Mouse (Mus musculus): ENCODE results near the gene Gm20517.

Gm20517 gene

DNA sequence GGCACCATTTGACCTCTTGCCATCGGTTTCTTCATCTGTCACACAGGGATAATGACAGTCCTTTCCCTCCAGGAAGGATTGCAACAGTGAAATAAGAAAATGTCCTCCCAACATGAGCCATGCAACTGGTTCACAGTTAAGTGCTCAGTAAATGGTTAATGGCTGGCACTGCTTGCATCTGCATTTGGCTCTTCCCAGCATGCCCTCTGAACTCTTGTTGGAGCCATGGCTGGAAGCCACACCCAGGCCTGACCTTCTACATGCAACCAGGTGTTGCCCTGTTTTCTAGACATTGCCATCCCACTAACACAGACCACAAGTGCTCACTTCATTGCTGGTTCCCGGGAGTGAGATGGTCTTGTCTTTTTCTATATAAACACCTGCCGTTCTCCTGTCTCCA lies 96.6 kb downstream of the Gm20517 start:
- no peak for DNase-seq (ENCODE audit: low spot score in 2 of 2)

DNA sequence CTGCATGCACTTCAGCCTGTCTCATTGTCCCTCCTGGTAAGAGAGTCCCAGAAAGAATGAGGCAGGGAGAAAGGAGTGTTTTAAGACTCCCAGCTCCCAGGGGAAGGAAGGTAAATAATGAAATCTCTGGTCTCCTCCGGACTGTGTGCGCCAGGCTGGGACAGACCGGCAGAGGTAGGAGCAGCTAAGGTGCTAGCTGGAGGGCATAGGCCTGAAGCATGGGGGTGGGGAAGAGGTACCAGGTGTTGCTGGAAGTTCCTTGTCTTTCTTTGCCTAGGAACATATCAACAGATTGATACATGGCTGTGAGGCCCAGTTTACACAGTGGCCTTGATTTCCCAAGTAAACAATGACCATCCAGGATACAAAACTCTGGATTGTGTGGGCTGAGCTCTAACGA lies 97.6 kb downstream of the Gm20517 start:
- no peak for DNase-seq (ENCODE audit: low spot score in 2 of 2)

DNA sequence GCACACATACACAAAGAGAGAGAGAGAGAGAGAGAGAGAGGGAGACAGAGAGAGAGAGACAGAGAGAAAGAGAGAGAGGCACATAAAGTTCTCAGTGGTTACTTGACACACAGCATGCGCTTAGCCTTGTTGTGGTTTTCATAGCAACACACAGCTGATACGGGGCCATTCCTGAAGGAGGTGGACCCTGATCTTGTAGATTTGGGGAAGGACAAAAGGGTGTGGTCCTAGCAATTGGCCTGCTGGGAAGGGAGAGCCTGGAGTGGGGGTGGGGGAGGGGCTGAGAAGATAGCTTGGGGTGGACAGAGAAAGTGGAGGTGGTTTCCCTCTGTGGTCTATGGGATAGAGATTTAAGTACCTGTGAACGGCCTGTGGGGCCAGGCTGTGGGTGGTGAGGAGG lies 98.6 kb downstream of the Gm20517 start:
- no peak for DNase-seq (ENCODE audit: low spot score in 2 of 2)

DNA sequence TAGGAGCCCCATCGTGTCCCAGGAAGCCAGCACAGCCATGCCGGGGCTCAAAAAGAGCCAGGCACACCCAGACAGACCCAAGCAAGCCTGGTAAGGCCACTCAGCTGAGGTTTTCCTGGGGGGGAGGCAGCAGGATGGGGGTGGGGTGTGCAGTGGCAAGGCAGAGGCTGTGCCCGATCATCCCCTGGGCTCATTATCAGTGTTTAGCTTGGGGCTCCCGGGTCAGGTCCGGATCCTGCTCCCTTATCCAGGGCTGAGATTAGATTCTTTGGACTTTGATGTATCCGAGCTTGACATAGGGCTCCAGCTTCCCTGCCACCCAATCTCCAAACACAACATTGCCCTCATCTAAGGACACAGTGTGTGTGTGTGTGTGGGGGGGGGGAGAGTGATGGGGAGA lies 100.5 kb downstream of the Gm20517 start:
- DNase-seq (ENCODE audit: low spot score in 2 of 2) = no peak

DNA sequence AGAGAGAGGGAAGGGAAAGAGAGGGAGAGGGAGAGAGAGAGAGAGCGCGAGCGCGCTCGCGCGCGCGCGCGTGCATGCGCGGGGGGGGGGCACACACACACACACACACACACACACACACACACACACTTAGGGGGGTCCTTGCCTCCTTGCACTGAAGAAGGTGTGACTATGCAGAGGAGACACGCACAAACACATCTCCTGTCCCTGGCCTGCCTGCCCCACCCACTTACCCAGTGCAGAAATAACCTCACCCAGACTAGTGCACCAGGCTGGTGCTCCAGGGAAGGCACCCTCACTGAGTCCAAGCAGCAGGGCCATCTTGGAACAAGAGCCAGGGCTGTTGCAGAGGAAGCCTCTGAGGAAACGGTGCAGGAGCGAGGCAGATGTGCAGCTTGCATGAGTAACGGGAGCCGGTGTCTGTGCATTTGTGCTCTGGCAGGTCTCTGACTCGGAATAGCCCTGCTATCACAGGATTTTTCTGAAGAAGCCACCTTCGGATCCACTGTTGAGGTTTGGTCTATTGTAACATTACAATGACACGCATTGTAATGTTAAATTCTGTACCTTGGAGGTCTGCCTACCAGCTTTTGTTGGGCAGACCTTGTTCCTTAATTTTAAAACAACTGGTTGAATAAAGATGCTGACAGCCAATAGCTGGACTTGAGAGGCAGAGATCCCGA lies 101.6 kb downstream of the Gm20517 start:
- DNase-seq (ENCODE audit: low spot score in 2 of 2) = no peak

GRCm38 (mm10) chr17:47715037-47715436 lies 103.6 kb downstream of the Gm20517 start:
- no peak for DNase-seq (ENCODE audit: low spot score in 2 of 2)

DNA sequence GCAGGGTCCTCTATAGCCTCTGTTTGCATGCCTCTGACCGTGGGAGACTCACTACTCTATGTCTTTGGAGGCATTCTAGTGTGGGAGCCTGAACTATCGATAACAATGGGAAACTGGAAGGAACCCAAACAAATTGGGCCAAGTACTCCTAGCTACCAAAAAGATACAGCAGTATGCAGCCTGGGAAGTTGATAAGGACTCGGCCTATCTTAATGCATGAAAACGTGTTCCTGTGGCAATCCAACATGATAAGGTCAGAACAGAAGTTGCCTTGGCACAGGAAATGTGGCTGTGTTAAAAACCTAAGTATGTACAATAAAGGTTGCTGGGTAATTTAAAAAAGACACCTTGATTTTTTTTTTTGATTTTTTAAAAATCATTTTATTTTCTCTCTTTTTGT lies 109.8 kb downstream of the Gm20517 start:
- no peak for DNase-seq (ENCODE audit: low spot score in 2 of 2)

- DNase-seq (ENCODE audit: low spot score in 2 of 2) = no peak
These were observed 115.2 kb downstream of the Gm20517 start, which contains the start of gene Pgc for GRCm38 (mm10) chr17:47726566-47726965. Gene Pgc (plus strand): TSS chr17:47726842.

DNA sequence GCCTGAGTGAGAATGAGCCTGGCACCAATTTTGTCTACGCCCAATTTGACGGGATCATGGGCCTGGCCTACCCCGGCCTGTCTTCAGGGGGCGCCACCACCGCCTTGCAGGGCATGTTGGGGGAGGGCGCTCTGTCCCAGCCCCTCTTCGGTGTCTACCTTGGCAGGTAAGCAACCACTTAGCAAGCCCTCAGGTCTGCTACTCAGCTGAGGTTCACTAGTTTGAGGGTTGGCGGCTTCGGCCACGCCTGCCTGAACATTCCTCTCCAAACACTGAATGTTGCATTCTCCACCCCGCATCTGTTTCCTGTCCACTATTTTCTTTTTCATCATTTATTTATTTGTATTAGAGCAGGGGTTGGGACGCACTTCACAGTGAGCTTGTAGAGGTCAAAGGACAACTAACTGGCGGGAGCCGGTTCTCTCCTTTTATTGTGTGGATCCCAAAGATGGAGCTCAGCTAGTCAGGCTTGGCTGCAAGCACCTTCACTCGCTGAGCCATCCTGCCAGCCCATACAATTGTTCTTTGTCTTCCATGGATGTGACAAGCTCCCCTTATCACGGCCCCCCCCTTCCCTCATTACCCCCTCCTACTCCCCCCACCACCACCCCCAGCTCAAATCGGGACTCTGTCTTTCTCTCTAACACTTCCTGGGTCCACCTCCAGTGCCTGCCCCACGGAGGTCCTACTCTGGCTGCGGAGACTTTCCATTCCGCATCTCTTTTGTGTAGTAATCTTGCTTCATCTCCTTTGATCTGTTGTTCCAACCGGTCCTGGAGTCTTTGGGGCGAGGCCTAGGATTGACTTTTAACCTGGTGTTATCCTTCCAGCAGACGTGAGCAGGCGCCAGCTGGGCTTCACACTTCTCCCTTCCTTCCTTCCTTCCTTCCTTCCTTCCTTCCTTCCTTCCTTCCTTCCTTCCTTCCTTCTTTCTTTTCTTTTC lies 119.5 kb downstream of the Gm20517 start:
- DNase-seq (ENCODE audit: low spot score in 2 of 2) = no peak
